Mouse (Mus musculus) left cerebral cortex, postnatal 14 days (tissue): Measurements from ENCODE around the gene Saa1. TPM values are rescaled to one million over a fixed set of nuclear protein-coding genes. Genes with fewer than 3 reads are reported as not detected.
A peak's percentile ranks its signal among the peaks of the same experiment; 100 is the strongest.
"Not testable (repeated sequence)": the region's sequence is repeated elsewhere in the genome, so short reads cannot be mapped to it uniquely, and the experiment has no call there.

ENCODE experiments used
- DNase-seq, 2 experiments: peaks; one replicate each; pipeline ENCODE4 v3.0.0; 2021 to 2022; ENCODE audit warnings: low spot score in 2 of 2, mixed read lengths in 1 of 2
- intact Hi-C: fragments of 180-260 bp; cut with DNase I; formaldehyde crosslinking; loops from one replicate; pipeline ENCODE4 v1.15.1; 2025
- long read RNA-seq, 2 experiments: library from polyadenylated mRNA; stranded (forward); transcript quantifications; one replicate each; pipeline ENCODE4 v2.0.0; 2021
- total RNA-seq, 2 experiments: library from RNA; stranded (reverse); gene quantifications; 2 replicates each; pipeline ENCODE4 v1.2.3; 2021

Gene Saa1
- total RNA-seq: not detected
- long read RNA-seq, experiment 1: 0 reads
- long read RNA-seq, experiment 2: 0 reads

GRCm38 (mm10) chr7:46742880-46743279 lies at the start of gene Saa1:
Saa1 (minus strand) TSS chr7:46742980.
- DNase-seq, intact Hi-C loops: not testable (repeated sequence)

DNA sequence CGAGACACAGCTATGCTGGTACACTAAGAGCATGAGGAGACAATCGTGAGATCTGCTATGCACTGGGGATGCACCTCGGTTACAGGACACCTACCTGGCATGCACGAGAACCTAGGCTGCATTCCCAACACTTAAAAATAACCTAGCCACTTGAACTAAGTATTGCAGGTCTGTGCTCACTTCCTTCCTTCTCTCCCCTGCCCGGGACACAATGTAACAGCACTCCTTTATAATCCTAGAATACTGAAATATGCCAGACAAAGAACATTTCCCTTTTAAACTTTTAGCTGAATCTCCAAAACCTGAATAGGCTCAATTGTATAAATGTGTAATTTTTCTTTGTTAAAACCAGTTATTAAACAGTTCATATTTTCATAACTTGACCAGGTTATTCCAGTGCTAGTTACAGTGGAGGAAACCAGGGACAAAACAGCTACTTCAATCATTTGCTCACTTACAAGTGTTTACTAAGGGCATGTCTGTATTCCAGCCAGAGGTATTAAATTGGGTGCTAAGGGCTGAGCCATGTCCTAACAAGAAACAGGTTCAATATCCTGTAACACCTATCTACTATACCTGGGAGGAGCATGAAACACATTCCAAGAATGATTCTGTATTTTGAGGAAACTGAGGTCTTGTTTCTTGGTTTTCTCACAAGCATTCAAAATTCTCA lies 46.5 kb upstream of the Saa1 start:
- DNase-seq: no peak
- intact Hi-C loops: no loop called here

DNA sequence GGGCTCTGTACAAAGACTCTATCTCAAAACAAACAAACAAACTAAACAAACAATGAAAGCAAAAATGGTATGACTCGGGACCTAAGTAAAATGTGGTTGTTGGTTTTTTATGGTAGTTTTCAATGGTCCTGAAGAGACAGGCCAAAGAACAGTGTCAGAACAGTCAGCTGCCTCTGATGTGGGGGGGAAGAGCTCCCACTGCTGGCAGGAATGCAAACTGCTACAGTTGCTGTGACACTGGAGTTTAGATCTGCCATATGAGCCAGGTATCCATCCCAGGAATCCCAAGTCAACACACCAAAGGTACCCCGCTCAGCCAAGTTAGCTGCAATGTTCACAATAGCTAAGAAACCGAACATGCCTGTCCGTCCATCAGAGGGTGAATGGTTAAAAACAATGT lies 27.9 kb upstream of the Saa1 start:
- DNase-seq: peak; percentile 37 to 46
- intact Hi-C loops: loop anchor here (5.0 kb wide), 1 partner anchor 128 kb away; no protein-coding TSS in a partner anchor

DNA sequence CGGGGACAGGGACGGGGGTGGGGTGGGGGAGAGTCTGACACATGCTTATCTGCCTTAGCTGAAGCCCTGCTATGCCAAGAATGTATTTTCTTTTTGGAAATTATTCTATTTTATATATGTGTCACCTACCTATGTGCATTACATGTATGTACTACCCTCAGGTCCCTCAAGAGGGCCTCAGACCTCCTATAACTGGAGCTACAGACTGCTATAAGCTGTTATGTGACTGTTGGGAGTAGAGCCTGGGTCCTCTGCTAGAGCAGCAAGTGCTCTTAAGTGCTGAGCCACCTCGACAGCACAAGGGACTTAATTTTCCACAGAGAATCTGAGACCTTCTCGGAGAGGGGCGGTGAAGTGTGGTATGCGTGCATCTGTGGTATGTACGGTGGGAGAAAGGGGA lies 25.7 kb upstream of the Saa1 start:
- intact Hi-C loops: loop anchor here (2.0 kb wide), 1 partner anchor 54 kb away; the partner anchor contains the start of gene Saa3
- no peak for DNase-seq

DNA sequence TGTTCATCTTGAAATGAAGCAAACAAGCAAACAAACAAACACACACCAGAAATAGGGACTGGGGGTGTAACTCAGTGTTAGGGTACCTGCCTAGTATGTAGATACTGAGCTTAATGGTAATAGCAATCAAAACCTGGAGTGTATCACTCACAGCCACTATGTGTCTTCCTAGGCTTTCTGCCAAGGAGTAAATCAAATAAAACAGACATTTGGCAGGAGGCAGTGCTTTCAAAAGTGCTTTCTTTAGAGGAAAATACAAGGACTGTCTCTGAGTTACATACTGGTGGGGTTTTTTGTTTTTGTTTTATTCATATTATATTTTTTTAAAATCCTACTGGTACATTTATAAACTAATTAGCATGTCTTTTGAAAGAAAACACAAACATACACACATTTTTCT lies 24.6 kb upstream of the Saa1 start:
- no peak for DNase-seq
- intact Hi-C loops: no loop called here

DNA sequence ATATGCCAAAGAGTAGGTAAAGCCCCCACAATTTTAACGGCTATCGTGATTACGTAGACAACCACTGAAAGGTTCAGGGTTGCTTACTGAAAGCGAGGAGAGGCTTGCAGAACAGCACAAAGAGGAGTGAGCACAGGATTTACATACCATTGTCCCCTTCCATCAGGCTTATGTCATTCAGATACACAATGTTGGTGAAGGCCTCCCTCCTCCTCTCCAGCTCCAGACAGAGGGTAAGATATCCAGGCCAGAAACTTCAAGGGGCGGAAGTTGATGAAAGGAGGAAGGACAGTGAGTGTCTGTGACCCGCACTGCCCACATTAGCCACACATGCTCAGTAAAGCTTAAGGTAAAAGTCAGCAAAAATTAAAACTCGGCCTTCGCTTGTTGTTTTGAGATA lies 21.9 kb upstream of the Saa1 start:
- DNase-seq: no peak

GRCm38 (mm10) chr7:46762601-46763000 lies 19.8 kb upstream of the Saa1 start:
- DNase-seq: no peak
- intact Hi-C loops: no loop called here

More for the DNA sequence above, 21.9 kb upstream of the Saa1 start:
- intact Hi-C loops: no loop called here

DNA sequence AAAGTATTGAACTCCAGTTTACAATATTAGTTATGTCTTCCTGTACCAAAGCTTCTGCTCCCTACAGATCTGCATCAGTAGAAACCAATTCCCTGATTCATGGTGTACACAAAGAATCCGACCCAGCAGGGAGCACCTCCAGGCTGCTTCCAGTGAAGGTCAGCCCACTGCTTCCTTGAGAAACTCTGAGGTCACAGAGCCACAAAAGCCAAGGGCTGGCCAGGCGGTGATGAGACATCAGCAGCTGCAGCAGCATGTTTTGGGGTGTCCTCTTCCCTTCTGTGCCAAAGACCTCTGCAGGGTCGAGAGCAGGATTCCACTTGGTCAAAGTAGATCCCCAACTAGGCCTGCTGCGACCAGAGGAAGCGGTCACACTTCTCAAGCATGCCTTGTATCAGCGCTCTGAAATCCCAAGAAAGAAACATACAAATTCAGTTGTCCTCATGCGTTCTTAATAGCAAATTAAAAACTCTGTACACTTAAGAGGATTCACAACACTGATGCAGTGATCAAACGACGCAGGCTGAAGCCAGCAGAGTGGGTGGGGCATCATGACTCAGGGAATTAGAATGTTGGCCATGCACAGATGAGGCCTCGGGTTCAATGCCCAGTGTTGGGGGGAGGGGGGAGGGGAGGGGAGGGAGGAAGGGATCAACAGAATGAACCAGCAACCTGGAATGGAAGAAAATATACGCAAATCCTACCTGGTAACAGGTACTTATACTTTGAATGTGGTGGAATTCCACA lies 18.4 kb upstream of the Saa1 start:
- DNase-seq: no peak
- intact Hi-C loops: no loop called here

DNA sequence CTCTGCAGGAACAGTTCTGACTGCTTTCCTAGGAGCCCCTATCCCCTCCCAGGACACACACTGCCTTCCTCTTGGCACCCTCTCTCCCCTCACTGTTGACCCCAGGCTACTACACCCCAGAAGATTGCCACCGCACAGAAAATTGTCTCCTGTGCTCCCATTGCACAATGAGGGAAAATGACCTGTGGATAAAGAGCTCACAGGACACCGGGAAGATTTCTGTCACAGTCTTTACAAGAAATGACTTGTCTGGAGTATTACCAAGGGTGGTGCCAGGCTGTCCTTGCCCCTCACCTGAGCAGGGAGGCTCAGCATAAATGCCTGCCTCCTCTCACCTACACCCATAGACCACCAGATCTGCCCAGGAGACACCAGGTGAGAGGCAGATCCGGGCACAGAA lies 8.7 kb upstream of the Saa1 start, which contains the start of gene Saa2:
Gene Saa2, plus strand, starts transcription at position 301 of the 400 bp plus-strand sequence.
- no peak for DNase-seq
- intact Hi-C loops: no loop called here

DNA sequence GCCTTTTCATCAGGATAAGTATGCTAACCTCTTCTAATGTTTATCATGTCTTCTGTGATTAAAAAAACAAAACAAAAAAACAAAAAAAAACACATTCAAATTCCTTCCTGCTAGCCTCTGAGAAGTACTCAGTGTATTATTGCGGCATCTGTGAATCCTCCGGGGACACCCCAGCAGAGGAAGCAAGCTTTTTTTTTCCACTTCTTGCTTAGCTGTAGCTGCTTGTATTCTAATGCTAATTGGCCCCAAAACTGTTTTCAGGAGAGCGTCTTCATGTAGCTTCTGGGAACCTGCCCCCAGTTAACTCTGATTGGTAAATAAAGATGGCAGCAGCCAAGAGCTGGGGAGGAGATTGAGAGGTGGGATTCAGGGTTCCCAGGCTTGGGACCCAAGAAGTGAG lies 5.7 kb upstream of the Saa1 start:
- DNase-seq: no peak
- intact Hi-C loops: no loop called here

GRCm38 (mm10) chr7:46746381-46746780 lies 3.6 kb upstream of the Saa1 start:
- no peak for DNase-seq
- intact Hi-C loops: no loop called here

GRCm38 (mm10) chr7:46745816-46746215 lies 3.0 kb upstream of the Saa1 start:
- no peak for DNase-seq
- intact Hi-C loops: no loop called here

GRCm38 (mm10) chr7:46740041-46740440 lies 2.7 kb downstream of the Saa1 start:
- intact Hi-C loops, DNase-seq: not testable (repeated sequence)

DNA sequence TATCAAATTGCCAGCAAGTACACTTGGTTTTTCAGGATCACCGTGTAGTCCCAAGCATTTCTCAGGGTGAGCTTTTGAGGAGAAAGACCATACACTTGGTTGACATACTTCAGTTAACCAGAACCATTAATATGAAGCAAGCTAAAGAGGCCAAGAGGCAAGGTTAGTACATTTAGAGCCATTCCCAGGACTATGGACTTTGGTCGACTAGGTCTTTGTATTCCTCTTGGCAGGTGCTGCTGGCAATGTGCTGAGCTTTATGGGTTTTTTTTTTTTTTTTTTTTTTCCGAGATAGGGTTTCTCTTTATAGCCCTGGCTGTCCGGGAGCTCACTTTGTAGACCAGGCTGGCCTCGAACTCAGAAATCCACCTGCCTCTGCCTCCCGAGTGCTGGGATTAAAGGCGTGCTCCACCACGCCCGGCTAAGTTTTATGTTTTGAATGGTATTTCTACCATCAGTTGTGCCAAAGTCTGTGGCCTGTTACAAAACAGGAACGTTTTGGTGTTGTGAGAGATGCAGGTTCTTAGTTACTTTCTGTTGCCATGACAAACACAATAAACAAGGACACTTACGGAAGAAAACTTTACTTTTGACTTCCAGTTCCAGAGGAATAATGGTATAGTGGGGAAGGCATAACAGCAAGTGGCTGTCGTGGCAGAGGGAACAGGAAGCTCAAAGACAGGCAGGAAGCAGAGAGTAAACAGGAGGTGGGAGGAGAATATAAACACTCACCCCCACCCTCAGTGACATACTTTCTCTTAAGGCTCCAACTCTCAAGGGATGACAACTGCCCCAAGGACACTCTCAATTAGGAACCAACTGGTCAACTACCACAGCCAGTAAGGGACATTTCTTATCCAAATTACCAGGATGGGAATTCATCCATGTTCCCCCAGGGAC lies 4.0 kb downstream of the Saa1 start:
- no peak for DNase-seq
- intact Hi-C loops: no loop called here

DNA sequence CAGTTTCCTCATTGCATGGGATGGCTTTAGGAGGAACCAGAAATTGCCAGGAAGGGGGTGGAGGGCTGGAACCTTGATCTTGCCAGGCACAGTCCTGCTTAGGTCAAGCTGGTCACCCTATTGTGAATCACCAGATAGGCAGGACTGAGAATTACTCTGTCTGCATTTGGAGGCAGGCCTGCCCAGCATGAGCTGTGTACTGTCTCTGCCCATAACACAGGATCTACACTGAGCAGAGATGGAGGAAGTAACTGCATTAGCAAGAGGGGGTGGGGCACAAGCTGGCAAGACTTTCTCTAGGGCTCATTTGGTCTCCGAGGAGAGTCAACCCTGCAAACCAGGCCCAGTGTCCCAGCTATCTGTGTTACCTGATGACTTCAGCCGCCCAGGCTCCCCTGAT lies 7.8 kb downstream of the Saa1 start:
- intact Hi-C loops: no loop called here
- no peak for DNase-seq

- no peak for DNase-seq
- intact Hi-C loops: no loop called here
These were observed 10.3 kb downstream of the Saa1 start, which contains the start of gene Saa4 for GRCm38 (mm10) chr7:46732458-46732857. Saa4 (minus strand) TSS chr7:46732603.

DNA sequence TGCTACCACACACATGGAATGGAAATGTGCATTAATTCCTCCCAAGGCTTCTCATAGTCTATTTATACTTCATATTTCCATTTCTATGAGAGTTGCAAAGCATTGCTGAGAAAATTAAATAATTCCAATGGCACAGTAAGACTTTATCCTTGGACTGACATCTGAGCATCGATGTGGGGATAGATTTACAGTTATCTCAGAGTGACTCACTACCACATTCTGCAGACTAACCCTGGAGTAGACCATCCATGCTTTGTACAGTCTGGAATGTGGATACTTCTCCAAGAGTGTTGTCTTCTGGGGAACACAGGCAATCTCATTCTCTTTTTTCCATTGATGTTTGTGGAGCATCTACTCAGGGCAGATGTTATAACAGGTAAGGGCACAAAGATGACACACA lies 15.2 kb downstream of the Saa1 start:
- intact Hi-C loops: no loop called here
- DNase-seq: peak in 1 of 2 experiments; percentile 36

GRCm38 (mm10) chr7:46724396-46724795 lies 18.4 kb downstream of the Saa1 start:
- DNase-seq: peak; percentile 8 to 47
- intact Hi-C loops: no loop called here

- intact Hi-C loops: no loop called here
- DNase-seq: no peak
These were observed 18.9 kb downstream of the Saa1 start for GRCm38 (mm10) chr7:46723849-46724248.

DNA sequence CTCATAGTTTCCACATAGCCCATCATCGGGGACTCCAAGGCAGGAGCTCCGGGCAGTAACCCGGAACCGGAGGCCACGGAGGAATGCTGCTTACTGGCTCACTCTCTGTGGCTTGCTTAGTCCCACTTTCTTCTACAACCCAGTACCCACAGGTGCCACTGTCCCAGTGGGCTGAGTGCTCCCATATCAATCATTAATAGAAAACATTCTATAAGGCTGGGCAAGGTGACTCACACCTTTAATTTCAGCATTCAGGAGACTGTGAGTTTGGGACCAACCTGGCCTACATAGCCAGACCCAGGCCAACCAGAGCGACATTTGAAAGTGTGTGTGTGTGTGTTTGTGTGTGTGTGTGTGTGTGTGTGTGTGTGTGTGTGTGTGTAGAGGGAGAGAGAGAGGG lies 19.4 kb downstream of the Saa1 start:
- no peak for DNase-seq
- intact Hi-C loops: no loop called here
